Mouse (Mus musculus) liver, adult 2 months (tissue): ENCODE data around the gene B4galnt2. TPM values are rescaled to one million over a fixed set of nuclear protein-coding genes. Genes with fewer than 3 reads are reported as not detected.

Experiments used
- DNase-seq: peaks from one replicate; pipeline ENCODE4 v3.0.0-alpha.2; 2011; ENCODE audit warnings: low read depth, low spot score; ENCODE audit errors: extremely low read depth
- H3K27ac ChIP-seq: fragments of 200-500 bp; replicated peaks from 2 replicates; pipeline ENCODE4 v1.5.1; 2012; ENCODE audit warnings: low read depth, mild to moderate bottlenecking, control low read depth, inconsistent platforms, low read length; ENCODE audit not compliant: insufficient read depth
- H3K27me3 ChIP-seq: fragments of 200-500 bp; 2 replicates; pipeline ENCODE4 v1.6.1; 2012; ENCODE audit warnings: mild to moderate bottlenecking, moderate library complexity, low read length, inconsistent platforms; ENCODE audit not compliant: control insufficient read depth, insufficient read depth
- H3K36me3 ChIP-seq: fragments of 200-500 bp; 2 replicates; pipeline ENCODE4 v1.6.1; 2012; ENCODE audit warnings: low read length, inconsistent platforms; ENCODE audit not compliant: control insufficient read depth, insufficient read depth
- H3K4me1 ChIP-seq: fragments of 200-500 bp; 2 replicates; pipeline ENCODE4 v1.6.1; 2011; ENCODE audit warnings: low read length; ENCODE audit not compliant: control insufficient read depth, insufficient read depth
- H3K4me3 ChIP-seq: fragments of 200-500 bp; 2 replicates; pipeline ENCODE4 v1.5.1; 2011; ENCODE audit warnings: low read depth, mild to moderate bottlenecking, control low read depth, low read length, moderate library complexity; ENCODE audit not compliant: insufficient read depth
- H3K79me2 ChIP-seq: fragments of 200-500 bp; 2 replicates; pipeline ENCODE4 v1.6.1; 2012; ENCODE audit warnings: inconsistent platforms, mild to moderate bottlenecking, low read length, moderate library complexity; ENCODE audit not compliant: control insufficient read depth, insufficient read depth
- H3K9ac ChIP-seq: fragments of 200-500 bp; 2 replicates; pipeline ENCODE4 v1.6.1; 2012; ENCODE audit warnings: low read depth, mild to moderate bottlenecking, control low read depth, inconsistent platforms, low read length
- CTCF ChIP-seq: fragments of 200-500 bp; IDR thresholded peaks from 2 replicates; pipeline ENCODE4 v1.5.1; 2011; ENCODE audit warnings: low read depth, low read length, control low read depth
- POLR2A ChIP-seq: fragments of 200-500 bp; IDR thresholded peaks from 2 replicates; pipeline ENCODE4 v1.6.1; 2011; ENCODE audit warnings: low read length, control low read depth; ENCODE audit not compliant: insufficient read depth; ENCODE audit errors: extremely low read depth
- WGBS: fragments of 180-500 bp; shearing (Covaris S2); methylation state at CpG from one replicate; pipeline ENCODE4 v1.1.7; 2018; 5-methylcytosine and 5-hydroxymethylcytosine counted together
- polyA plus RNA-seq: library from polyadenylated mRNA; depleted of rRNA; stranded (reverse); fragments of >200 nt; gene quantifications from 2 replicates; pipeline ENCODE4 v1.2.3, GENCODE M21; 2012; rRNA removed
- total RNA-seq: library from RNA; depleted of rRNA; stranded (reverse); fragments of >200 nt; gene quantifications from 2 replicates; pipeline ENCODE4 v1.2.3, GENCODE M21; 2014; rRNA removed

Gene B4galnt2
- total RNA-seq, result 0.37 TPM in 1 of 2 replicates, not detected in the other
- not detected in 2 replicates for polyA plus RNA-seq

- Histone ChIP-seq H3K4me3 (no peak within 1 kb of the TSS), H3K36me3 (no peaks in the 10 kb centered on the region), H3K27me3 (peaks cover 26% of the 10 kb centered on the region), H3K27ac (no peak within 1 kb of the TSS), H3K9ac (no peak within 1 kb of the TSS), H3K79me2 (no peaks in the 10 kb centered on the region), H3K4me1 (no peaks in the 10 kb centered on the region)
- TF ChIP-seq POLR2A (no peak), CTCF (no peak)
- no peak for DNase-seq
- WGBS, result 2% methylated on average over 35 of the region's 35 CpGs
Observed at GRCm38 (mm10) chr11:95914571-95914991, at the start of gene B4galnt2. B4galnt2 (minus strand) TSS chr11:95914891.

GRCm38 (mm10) chr11:95963304-95963703 is 48.6 kb upstream of the B4galnt2 start:
- no peaks in the 10 kb centered on the region for H3K79me2 ChIP-seq
- no peaks in the 10 kb centered on the region for H3K36me3 ChIP-seq
- no peak overlapping the region for H3K4me3 ChIP-seq
- H3K4me1 ChIP-seq, result no peaks in the 10 kb centered on the region
- H3K27me3 ChIP-seq, result no peaks in the 10 kb centered on the region
- TF ChIP-seq CTCF (no peak), POLR2A (no peak)
- no peak for DNase-seq
- 81% methylated on average over 7 of the region's 7 CpGs for WGBS
- no peak overlapping the region for H3K27ac ChIP-seq
- H3K9ac ChIP-seq, result no peak overlapping the region

GRCm38 (mm10) chr11:95959152-95959551 is 44.5 kb upstream of the B4galnt2 start:
- no peak overlapping the region for H3K9ac ChIP-seq
- WGBS, result 78% methylated on average over 6 of the region's 6 CpGs
- H3K36me3 ChIP-seq, result no peaks in the 10 kb centered on the region
- H3K4me1 ChIP-seq, result no peaks in the 10 kb centered on the region
- no peaks in the 10 kb centered on the region for H3K79me2 ChIP-seq
- no peak overlapping the region for H3K27ac ChIP-seq
- no peak for DNase-seq
- H3K4me3 ChIP-seq, result no peak overlapping the region
- TF ChIP-seq POLR2A (no peak), CTCF (peak; percentile 19; the same call in 1 of the 2 replicates)
- H3K27me3 ChIP-seq, result no peaks in the 10 kb centered on the region

GRCm38 (mm10) chr11:95958251-95958650 is 43.6 kb upstream of the B4galnt2 start:
- Histone ChIP-seq H3K79me2 (no peaks in the 10 kb centered on the region), H3K9ac (no peak overlapping the region), H3K4me3 (no peak overlapping the region), H3K27me3 (no peaks in the 10 kb centered on the region), H3K27ac (no peak overlapping the region), H3K36me3 (no peaks in the 10 kb centered on the region), H3K4me1 (no peaks in the 10 kb centered on the region)
- WGBS, result 82% methylated on average over 9 of the region's 9 CpGs
- no peak for DNase-seq
- no peak for TF ChIP-seq POLR2A
- no peak for TF ChIP-seq CTCF

DNA sequence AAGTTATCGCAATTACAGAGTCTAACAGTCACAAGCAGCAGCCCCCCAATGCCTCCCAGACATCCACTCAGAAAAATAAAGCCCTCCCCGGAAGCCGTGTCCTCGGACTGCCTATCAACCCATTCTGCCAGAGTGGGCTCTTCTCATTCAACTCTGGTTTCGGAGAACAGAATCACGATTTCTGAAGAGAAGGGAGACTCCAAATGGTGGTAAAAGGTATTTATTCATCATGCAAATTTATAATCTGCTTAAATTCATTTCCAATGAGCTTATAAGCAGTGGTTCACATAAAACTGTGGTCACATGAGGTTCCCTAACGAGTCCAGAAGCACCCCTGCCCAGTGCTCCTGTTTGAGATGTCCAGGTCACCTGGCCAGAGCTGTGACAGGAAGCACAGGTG is 42.7 kb upstream of the B4galnt2 start:
- Histone ChIP-seq H3K27ac (no peak overlapping the region), H3K4me3 (no peak overlapping the region), H3K9ac (no peak overlapping the region), H3K36me3 (no peaks in the 10 kb centered on the region), H3K79me2 (no peaks in the 10 kb centered on the region), H3K4me1 (no peaks in the 10 kb centered on the region), H3K27me3 (no peaks in the 10 kb centered on the region)
- no peak for TF ChIP-seq CTCF
- WGBS, result 75% methylated on average over 7 of the region's 7 CpGs
- no peak for DNase-seq

DNA sequence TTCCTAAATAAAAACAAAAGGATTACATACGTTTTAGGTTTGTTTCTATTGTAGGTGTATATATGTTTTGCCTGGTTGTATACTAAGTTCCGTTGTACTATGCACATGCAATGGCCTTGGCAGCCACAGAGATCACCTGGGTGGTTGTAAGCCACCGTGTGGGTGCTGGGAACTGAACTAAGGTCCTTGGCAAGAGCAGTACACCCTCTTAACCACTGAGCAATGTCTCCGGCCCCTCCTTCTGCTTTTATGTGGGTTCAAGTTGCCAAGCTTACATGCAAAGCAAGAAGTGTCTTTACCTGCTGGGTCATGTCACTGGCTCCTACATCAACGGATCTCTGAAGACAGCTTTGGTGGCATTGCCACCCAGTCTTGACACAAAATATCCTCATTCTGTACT is 38.6 kb upstream of the B4galnt2 start:
- Histone ChIP-seq H3K27me3 (no peaks in the 10 kb centered on the region), H3K79me2 (no peaks in the 10 kb centered on the region), H3K4me3 (no peak overlapping the region), H3K4me1 (no peaks in the 10 kb centered on the region), H3K36me3 (no peaks in the 10 kb centered on the region), H3K27ac (no peak overlapping the region), H3K9ac (no peak overlapping the region)
- TF ChIP-seq POLR2A (no peak), CTCF (no peak)
- 85% methylated on average over 5 of the region's 5 CpGs for WGBS
- no peak for DNase-seq
